Mouse (Mus musculus) ZHBTc4 (cell line): ENCODE measurements at regions not wholly inside any gene's neighbourhood (a gene's known extent, or its start where the extent isn't known, plus 50 kb on each side); places are given as distances from the start of the nearest gene placed in this dataset.
"Not testable (repeated sequence)": the region's sequence is repeated elsewhere in the genome, so short reads cannot be mapped to it uniquely, and the experiment has no call there.

Source experiments
- DNase-seq: peaks from one replicate; pipeline ENCODE4 v3.0.0-alpha.2; 2011; ENCODE audit warnings: low read depth, low spot score

DNA sequence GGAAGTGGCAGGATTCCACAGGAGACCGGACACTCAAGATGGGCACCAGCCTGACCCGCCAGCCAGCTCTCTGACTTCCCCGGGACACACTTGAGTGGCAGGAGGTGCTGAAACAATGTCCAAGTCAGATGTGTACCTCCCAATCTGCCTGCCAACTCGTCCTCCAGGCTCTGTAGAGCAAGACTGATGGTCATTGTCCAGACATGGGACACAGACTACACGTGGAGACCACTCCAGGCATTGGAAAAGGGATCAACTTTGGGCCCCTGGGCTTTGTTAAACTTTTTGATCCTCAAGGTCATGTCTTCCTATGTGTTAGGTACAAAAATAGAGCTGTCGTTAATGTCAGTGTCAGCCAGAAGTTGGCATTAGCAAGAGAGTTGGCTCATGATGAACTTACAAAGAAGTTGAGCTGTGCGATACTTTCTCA lies 214.6 kb downstream of the 3100002H09Rik start:
- no peak for DNase-seq

DNA sequence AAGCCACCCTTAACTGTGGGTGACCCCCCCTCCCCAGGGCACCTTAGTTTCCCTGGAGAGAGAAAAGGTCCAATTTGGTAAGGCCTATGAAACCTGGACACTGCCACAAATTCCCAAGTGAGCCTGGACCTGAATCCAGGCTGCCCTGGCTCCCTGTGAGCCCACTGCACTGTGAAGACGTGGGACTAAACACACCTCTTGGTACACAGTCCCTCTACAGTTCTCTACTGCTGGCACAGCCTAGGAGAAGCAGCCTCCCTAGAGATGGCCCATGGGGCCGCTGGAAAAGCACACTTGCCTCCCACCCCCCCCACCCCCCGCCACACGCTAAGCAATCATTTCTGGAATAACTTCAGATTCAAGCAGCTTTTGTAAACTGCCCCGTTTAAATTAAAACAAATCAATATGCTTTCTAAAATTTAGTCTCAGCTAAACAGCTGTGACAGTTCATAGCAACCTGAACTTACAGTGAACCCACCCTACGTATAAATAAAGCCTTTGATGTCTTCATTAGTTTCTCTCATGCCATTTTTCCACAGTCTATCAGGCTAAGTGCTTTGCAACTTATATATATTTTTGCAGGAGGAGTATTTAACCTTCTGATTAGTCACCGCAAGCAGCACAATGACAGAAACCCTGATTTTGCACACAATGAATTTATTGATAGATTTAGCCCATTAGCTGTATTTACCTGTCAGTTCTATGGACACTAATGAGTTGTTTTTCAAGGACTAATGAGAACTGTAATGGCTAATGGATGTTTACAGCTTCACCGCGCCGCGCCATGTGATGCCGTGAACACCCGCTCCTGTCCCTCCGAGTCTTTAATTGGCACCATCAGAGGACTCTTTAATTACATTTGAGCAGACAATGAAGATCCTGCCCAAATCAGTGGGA lies 215.3 kb downstream of the 3100002H09Rik start:
- no peak for DNase-seq

DNA sequence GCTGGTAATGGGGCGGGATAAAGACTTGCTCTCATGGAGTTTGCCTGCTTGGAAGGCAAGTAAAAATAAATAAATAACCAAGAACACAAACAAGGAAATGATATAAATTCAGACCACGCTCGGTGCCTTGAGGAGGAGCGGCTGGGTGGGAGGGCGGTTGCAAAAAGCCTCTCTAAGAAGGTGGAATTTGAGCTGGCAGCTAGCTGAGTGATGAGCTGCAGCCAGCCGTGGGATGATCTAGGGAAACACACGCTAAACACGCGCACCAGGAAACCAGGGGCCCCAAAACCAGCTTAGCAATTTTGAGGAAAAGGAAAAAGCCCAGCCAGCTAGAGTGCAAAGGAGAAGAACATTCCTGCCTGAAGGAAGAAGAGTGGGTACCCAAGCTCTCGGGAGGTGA lies 217.0 kb downstream of the 3100002H09Rik start:
- no peak for DNase-seq

- DNase-seq, result no peak
Measured at GRCm38 (mm10) chr4:124389067-124389466, 221.5 kb downstream of the 3100002H09Rik start.

DNA sequence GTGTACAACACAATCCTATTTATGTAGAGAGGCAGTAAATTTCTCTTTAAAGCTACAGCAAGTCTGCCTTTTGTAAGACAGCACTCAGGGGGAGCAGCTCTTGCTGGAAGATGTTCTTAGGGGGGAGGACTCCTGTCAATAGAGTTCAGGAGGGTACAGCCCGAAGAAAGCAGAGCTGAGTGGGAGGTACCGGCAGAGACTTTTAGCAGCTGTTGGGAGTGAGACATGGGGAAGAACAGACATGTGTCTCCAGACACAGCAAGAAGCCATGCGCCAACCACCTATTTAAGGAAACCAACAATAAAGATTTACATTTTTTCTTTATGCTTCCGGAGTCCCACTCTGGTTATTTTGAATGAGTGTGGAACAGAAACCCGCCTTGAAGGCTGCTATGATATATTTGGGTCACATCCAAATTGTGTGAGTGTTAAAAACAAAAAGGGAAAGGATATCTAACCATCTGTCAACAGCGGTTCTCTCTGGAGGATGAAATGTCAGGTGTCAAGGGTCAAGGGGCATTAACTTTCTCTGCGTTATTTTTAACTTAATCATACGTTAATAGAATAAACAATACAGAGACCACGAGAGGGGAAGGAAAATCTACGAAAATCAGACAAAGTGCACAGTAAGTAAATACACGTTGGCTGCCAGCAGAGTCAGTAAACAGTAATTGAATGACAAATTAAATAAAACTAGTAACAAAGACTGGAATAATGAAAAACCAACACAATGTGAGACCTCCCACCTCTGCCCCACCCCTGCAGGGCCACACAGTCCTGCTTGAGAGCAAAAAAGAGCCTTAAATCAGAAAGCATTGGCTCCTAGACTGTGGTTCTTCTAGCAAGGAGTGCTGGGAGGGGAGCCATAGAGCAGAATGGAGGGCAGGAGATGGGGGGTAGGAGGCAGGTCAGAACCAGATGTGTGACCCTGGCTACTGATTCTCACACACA lies 225.2 kb downstream of the 3100002H09Rik start:
- DNase-seq, result no peak

- no peak for DNase-seq
Measured at GRCm38 (mm10) chr4:124376504-124376903, 234.1 kb downstream of the 3100002H09Rik start.

GRCm38 (mm10) chr4:124375581-124375980 lies 235.0 kb downstream of the 3100002H09Rik start:
- DNase-seq, result no peak

- no peak for DNase-seq
Measured at GRCm38 (mm10) chr4:124368831-124369230, 241.8 kb downstream of the 3100002H09Rik start.

GRCm38 (mm10) chr4:124368085-124368484 lies 242.5 kb downstream of the 3100002H09Rik start:
- DNase-seq, result no peak

GRCm38 (mm10) chr4:124360578-124360908 lies 250.1 kb downstream of the 3100002H09Rik start:
- DNase-seq, result no peak

GRCm38 (mm10) chr4:124359707-124360577 lies 250.7 kb downstream of the 3100002H09Rik start:
- no peak for DNase-seq

DNA sequence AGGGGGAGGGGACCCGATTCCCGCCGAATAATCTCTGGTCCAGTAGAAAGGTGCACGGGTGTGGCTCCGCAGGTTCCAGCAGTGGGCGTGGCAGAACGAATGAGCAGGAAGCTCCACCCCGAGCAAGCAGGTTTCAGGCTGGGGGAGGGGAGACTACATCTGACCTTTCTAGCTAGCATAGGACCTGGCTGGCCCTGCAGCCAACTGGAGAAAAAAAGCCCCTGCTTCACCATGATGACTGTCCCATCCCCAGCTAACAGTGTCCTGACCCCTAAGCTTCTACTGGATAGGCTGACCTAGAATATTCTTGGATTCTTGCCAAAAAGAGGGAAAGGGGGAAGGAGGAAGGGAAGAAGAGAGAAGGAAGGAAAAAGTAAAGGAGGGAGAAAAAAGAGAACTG lies 252.1 kb downstream of the 3100002H09Rik start:
- not testable (repeated sequence) for DNase-seq

DNA sequence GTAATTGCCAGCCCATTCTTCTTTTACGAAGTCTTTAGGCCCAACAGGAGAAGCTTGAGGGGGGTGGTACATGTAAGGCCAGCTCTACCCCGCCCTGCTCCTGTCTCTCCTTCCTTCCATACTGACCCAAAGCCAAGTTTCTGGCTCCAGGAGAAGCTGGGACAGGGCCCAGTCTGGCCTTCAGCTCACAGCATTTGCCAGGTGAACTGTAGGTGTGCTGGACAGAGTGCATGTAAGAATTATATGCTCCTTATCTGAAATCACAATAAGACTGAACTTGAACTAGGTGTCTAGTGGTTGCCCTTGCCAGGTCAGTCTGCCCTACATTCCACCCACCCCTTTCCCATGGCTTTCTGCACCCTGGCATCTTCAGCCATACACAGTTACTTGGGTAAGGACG lies 260.2 kb downstream of the 3100002H09Rik start:
- no peak for DNase-seq

DNA sequence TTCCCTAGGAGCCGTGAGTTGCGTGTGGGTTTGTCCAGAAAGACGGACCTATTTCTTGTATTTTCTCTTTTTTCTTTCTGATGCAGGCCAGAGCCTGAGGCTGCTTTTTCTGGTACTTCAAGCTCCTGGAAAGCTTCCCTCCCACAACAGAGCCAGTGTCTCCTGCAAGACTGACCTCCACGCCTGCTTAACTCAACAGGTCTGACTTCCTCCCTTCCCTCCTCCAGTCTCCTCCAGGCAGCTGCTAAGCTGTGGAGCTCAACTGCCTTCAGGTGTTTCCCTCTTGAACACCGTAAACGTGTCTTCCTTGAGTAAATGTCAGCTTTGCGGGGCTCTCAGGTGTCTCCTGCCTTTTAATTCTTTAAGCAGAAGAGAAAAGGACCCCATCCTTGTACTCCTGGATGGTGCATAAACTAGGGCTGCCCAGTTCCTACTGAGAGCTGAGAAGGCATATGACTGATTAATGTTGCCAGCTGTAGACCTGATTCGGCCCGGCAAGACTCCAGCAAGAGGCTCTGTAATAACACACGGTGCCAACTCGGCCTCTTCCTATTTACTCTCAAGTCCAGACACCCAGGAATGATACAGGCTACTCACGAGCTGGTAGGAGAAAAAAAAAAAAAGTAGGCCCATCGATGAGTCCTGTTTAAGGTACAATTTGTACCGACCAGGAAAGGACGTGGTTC lies 260.9 kb downstream of the 3100002H09Rik start:
- DNase-seq, result no peak

DNA sequence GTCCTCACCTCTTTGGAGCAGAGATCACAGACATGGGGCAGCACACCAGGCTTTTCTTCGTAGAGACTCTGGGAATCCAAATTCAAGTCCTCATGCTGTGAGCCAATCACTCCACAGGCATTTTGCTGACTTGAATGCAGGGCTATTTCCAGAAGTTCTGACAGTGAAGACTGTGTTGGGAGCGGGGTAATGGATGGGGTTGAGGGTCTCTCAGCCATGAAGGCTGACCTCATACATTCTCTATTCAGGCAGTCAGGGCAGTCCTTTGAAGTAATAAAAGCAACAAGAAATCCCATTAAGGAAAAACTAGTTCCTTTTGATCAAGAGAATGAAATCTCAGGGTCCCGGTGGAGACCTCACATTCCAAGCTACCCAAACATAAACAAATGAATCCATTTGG lies 261.5 kb downstream of the 3100002H09Rik start:
- no peak for DNase-seq

DNA sequence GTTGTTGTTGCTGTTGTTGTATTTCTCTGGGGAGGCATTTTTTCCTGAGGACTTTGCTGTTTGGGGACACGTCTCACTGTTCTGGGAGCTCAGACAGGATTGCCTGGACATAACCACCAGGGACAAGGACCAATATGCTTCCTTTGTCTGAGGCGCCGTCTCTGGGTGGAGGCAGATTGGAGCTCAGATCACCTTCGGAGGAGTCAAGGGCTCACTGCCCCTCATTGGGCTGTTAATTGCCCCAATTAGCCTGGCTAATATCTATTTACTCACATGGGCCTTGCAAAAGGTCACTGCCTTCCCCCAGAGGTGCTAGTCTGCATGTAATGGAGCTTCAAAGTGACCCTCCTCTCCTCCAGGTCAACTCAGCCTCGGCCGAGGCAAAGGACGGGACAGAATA lies 270.5 kb downstream of the 3100002H09Rik start:
- DNase-seq, result no peak

DNA sequence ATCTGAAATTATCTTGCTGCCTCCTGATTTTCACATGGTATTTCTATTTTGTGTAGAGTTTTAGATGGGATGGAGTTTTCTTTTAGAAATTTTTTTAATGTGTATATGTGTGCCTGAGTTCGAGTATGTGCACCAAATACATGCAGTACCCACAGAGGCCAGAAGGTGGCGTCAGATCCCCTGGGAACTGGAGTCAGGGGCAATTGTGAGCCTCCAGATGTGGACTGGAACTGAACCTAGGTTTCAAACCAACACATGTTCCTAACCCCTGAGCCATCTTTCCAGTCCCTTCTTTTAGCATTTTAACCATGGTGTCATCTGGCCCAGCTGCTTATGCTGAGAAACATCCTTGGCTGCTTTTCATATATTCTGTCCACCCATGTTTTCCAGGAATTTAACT lies 274.9 kb downstream of the 3100002H09Rik start:
- peak; percentile 75 for DNase-seq

- DNase-seq, result peak; percentile 52
Measured at GRCm38 (mm10) chr4:124332974-124333373, 277.6 kb downstream of the 3100002H09Rik start.

- no peak for DNase-seq
Measured at GRCm38 (mm10) chr4:124332416-124332815, 278.2 kb downstream of the 3100002H09Rik start.

DNA sequence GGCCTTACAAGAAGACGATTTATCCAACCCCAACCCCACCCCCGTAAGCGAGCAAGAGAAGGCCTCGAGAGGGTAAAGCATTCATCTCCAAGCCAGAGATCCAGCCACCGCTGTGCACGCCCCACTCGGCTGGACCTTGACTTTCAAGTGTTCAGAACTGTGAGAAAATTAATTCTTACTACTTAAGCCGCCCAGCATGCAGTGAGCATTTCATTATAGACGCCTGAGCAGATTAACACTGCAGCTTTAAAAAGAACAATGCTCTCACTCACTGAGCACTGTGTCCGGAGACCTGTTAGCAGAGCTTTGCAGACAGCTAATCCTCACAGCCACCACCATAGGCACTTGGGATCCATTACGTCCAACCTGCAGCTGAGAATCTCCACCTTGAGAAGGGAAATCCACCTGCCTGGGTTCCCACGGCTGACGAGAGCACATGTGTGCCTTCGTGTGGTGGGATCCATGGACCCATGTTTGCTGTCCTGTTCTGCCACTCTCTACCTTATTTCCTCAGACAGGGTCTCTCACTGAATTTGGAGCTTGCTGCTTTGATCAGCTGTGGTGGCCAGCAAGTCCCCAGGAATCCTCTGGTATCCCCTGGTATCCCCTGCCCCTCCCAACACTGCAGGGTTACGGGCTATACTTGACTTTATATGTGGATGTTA lies 281.4 kb downstream of the 3100002H09Rik start:
- no peak for DNase-seq
